Mouse (Mus musculus): Measurements from ENCODE around the gene Plekha7. TPM values are rescaled to one million over a fixed set of nuclear protein-coding genes. Genes with fewer than 3 reads are reported as not detected.

Gene Plekha7
- polyA plus RNA-seq, 1 experiment from 2014 or later: 9.2 TPM

- 0 out of 2 replicates have a peak overlapping the region, but pooled peaks have one; percentile 8 for H3K9ac ChIP-seq (ENCODE audit: low read depth, low read length)
- H3K4me2 ChIP-seq (ENCODE audit: low read depth, low read length): peak overlapping the region; percentile 38
- no peak overlapping the region; the same call in 1 of the 2 replicates for H3K27ac ChIP-seq (replicated peaks; ENCODE audit: low read depth, low read length)
- no peaks in the 10 kb centered on the region for H3K36me3 ChIP-seq (ENCODE audit: control insufficient read depth, insufficient read depth, low read length)
- H3K4me3 ChIP-seq (ENCODE audit: low read depth, low read length): peak overlapping the region; percentile 18; the same call in 1 of the 2 replicates
- peaks cover 11% of the 10 kb centered on the region for H3K4me1 ChIP-seq (ENCODE audit: control insufficient read depth, insufficient read depth, low read length)
- ATAC-seq (ENCODE audit: low read depth): peak; percentile 80
- no peaks in the 10 kb centered on the region for H3K9me3 ChIP-seq (ENCODE audit: control insufficient read depth, low read length)
- H3K27me3 ChIP-seq (replicated peaks; ENCODE audit: control insufficient read depth, insufficient read depth, low read length): no peaks in the 10 kb centered on the region
- WGBS: 18% methylated on average over 7 of the region's 7 CpGs
- peak; percentile 74 for DNase-seq (ENCODE audit: low spot score)
These were observed 109.8 kb downstream of the Plekha7 start for GRCm38 (mm10) chr7:116198407-116198806.

DNA sequence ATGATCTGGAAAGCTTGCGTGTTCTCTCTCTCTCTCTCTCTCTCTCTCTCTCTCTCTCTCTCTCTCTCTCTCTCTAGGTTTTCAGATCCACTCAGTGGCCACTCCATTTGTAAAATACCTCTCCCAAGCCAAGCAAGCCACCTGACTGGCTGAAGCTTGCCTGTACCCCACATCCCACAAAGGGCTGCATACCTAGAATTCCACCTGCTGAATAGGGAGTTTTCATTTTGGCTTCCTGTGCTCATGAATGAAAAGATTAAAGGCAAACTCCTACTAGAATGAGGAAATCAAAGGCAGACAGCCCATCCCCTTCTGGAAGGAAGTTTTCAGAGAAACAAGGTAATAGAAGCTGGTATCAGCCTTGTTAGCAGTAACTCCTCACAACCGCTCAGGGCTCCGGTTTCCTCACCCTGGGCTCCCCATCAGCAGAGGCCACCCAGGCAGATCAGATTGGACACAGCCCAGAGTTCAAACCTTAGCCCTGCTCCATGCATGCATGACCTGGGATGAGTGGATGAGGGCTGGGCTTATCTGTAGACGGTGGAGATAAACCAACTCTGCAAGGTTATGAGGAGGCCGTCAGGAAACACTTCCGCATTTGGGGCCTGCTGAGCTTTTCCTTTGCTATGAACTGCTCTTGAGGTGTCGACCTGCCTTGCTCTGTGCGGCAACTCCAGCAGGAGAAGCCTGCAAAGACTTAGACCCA lies 111.0 kb downstream of the Plekha7 start:
- Histone ChIP-seq H3K4me2 (ENCODE audit: low read depth, low read length) (peak overlapping the region; percentile 38), H3K9me3 (ENCODE audit: control insufficient read depth, low read length) (no peaks in the 10 kb centered on the region), H3K36me3 (ENCODE audit: control insufficient read depth, insufficient read depth, low read length) (no peaks in the 10 kb centered on the region), H3K4me1 (ENCODE audit: control insufficient read depth, insufficient read depth, low read length) (peaks cover 11% of the 10 kb centered on the region), H3K4me3 (ENCODE audit: low read depth, low read length) (no peak overlapping the region), H3K27ac (replicated peaks; ENCODE audit: low read depth, low read length) (no peak overlapping the region), H3K27me3 (replicated peaks; ENCODE audit: control insufficient read depth, insufficient read depth, low read length) (no peaks in the 10 kb centered on the region), H3K9ac (ENCODE audit: low read depth, low read length) (no peak overlapping the region)
- 63% methylated on average over 8 of the region's 8 CpGs for WGBS
- DNase-seq (ENCODE audit: low spot score) (peak; percentile 57), ATAC-seq (ENCODE audit: low read depth) (peak; percentile 51; the same call in 1 of the 2 replicates)

GRCm38 (mm10) chr7:116194996-116195395 lies 113.2 kb downstream of the Plekha7 start:
- Histone ChIP-seq H3K27me3 (replicated peaks; ENCODE audit: control insufficient read depth, insufficient read depth, low read length) (no peaks in the 10 kb centered on the region), H3K9ac (ENCODE audit: low read depth, low read length) (no peak overlapping the region), H3K36me3 (ENCODE audit: control insufficient read depth, insufficient read depth, low read length) (no peaks in the 10 kb centered on the region), H3K4me2 (ENCODE audit: low read depth, low read length) (no peak overlapping the region), H3K4me3 (ENCODE audit: low read depth, low read length) (no peak overlapping the region), H3K4me1 (ENCODE audit: control insufficient read depth, insufficient read depth, low read length) (peaks cover 18% of the 10 kb centered on the region), H3K27ac (replicated peaks; ENCODE audit: low read depth, low read length) (no peak overlapping the region), H3K9me3 (ENCODE audit: control insufficient read depth, low read length) (no peaks in the 10 kb centered on the region)
- DNase-seq (ENCODE audit: low spot score): no peak
- WGBS: 70% methylated on average over 7 of the region's 7 CpGs
- ATAC-seq (ENCODE audit: low read depth): no peak

DNA sequence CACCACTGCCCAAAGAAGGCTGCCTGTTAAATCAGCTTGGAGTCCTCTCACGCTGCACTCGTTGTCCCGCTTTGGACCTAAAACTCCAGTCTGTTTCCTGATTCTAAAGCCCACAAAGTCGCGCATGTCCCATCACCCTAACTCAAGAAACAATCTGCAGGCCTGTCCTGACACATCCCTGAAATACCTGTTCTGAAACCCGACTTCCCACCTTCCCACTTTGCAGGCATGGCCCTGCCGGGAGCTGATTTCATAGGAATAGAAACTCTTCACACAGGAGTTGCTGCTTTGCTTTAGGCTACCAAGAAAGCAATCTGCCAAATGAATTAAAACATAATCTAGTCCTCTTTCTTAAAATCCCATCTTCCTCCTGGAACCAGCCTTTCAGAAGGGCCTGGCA lies 115.2 kb downstream of the Plekha7 start:
- H3K27me3 ChIP-seq (replicated peaks; ENCODE audit: control insufficient read depth, insufficient read depth, low read length): no peaks in the 10 kb centered on the region
- ATAC-seq (ENCODE audit: low read depth): 0 out of 2 replicates have a peak, but pooled peaks have one; percentile 16
- H3K9ac ChIP-seq (ENCODE audit: low read depth, low read length): no peak overlapping the region
- H3K4me1 ChIP-seq (ENCODE audit: control insufficient read depth, insufficient read depth, low read length): peaks cover 16% of the 10 kb centered on the region
- H3K27ac ChIP-seq (replicated peaks; ENCODE audit: low read depth, low read length): peak overlapping the region; percentile 69
- H3K36me3 ChIP-seq (ENCODE audit: control insufficient read depth, insufficient read depth, low read length): no peaks in the 10 kb centered on the region
- 0 out of 2 replicates have a peak overlapping the region, but pooled peaks have one; percentile 14 for H3K4me2 ChIP-seq (ENCODE audit: low read depth, low read length)
- no peak overlapping the region for H3K4me3 ChIP-seq (ENCODE audit: low read depth, low read length)
- no peaks in the 10 kb centered on the region for H3K9me3 ChIP-seq (ENCODE audit: control insufficient read depth, low read length)
- DNase-seq (ENCODE audit: low spot score): peak; percentile 81
- 77% methylated on average over 7 of the region's 7 CpGs for WGBS

GRCm38 (mm10) chr7:116192096-116192595 lies 116.0 kb downstream of the Plekha7 start:
- Histone ChIP-seq H3K27ac (replicated peaks; ENCODE audit: low read depth, low read length) (peak overlapping the region; percentile 69; the same call in 1 of the 2 replicates), H3K27me3 (replicated peaks; ENCODE audit: control insufficient read depth, insufficient read depth, low read length) (no peaks in the 10 kb centered on the region), H3K4me3 (ENCODE audit: low read depth, low read length) (no peak overlapping the region), H3K36me3 (ENCODE audit: control insufficient read depth, insufficient read depth, low read length) (no peaks in the 10 kb centered on the region), H3K9ac (ENCODE audit: low read depth, low read length) (no peak overlapping the region), H3K4me2 (ENCODE audit: low read depth, low read length) (no peak overlapping the region), H3K4me1 (ENCODE audit: control insufficient read depth, insufficient read depth, low read length) (peaks cover 11% of the 10 kb centered on the region), H3K9me3 (ENCODE audit: control insufficient read depth, low read length) (no peaks in the 10 kb centered on the region)
- ATAC-seq (ENCODE audit: low read depth) (no peak), DNase-seq (ENCODE audit: low spot score) (no peak)
- 59% methylated on average over 4 of the region's 4 CpGs for WGBS

GRCm38 (mm10) chr7:116191138-116191537 lies 117.0 kb downstream of the Plekha7 start:
- Histone ChIP-seq H3K4me2 (ENCODE audit: low read depth, low read length) (no peak overlapping the region), H3K27me3 (replicated peaks; ENCODE audit: control insufficient read depth, insufficient read depth, low read length) (no peaks in the 10 kb centered on the region), H3K36me3 (ENCODE audit: control insufficient read depth, insufficient read depth, low read length) (no peaks in the 10 kb centered on the region), H3K9ac (ENCODE audit: low read depth, low read length) (no peak overlapping the region), H3K4me1 (ENCODE audit: control insufficient read depth, insufficient read depth, low read length) (peaks cover 15% of the 10 kb centered on the region), H3K27ac (replicated peaks; ENCODE audit: low read depth, low read length) (peak overlapping the region; percentile 49), H3K4me3 (ENCODE audit: low read depth, low read length) (no peak overlapping the region), H3K9me3 (ENCODE audit: control insufficient read depth, low read length) (no peaks in the 10 kb centered on the region)
- ATAC-seq (ENCODE audit: low read depth): peak; percentile 88
- 21% methylated on average over 3 of the region's 3 CpGs for WGBS
- peak; percentile 88 for DNase-seq (ENCODE audit: low spot score)

DNA sequence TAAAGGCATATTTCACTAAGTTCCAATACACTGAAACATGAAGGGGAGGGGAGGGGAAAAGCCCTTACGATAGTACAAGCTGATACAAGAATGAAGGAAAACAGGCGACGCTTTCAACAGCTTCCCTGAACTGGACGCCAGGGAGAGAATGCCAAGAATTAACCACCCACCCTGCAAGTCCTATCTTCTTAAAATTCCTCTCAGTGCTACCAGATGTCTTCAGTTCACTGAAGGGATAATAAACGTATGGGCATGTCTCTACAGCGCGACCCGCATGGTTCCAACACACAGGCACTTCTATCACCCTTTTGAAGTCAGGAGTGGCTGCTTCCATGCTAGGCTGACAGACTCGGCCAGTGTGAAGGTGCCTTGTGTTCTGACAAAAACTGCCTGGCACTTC lies 118.5 kb downstream of the Plekha7 start:
- Histone ChIP-seq H3K9ac (ENCODE audit: low read depth, low read length) (no peak overlapping the region), H3K4me1 (ENCODE audit: control insufficient read depth, insufficient read depth, low read length) (peaks cover 21% of the 10 kb centered on the region), H3K27ac (replicated peaks; ENCODE audit: low read depth, low read length) (0 out of 2 replicates have a peak overlapping the region, but pooled peaks have one; percentile 35), H3K4me3 (ENCODE audit: low read depth, low read length) (no peak overlapping the region), H3K27me3 (replicated peaks; ENCODE audit: control insufficient read depth, insufficient read depth, low read length) (no peaks in the 10 kb centered on the region), H3K36me3 (ENCODE audit: control insufficient read depth, insufficient read depth, low read length) (no peaks in the 10 kb centered on the region), H3K9me3 (ENCODE audit: control insufficient read depth, low read length) (no peaks in the 10 kb centered on the region), H3K4me2 (ENCODE audit: low read depth, low read length) (no peak overlapping the region)
- ATAC-seq (ENCODE audit: low read depth): no peak; the same call in 1 of the 2 replicates
- peak; percentile 78 for DNase-seq (ENCODE audit: low spot score)
- WGBS: 35% methylated on average over 9 of the region's 9 CpGs

- peaks cover 28% of the 10 kb centered on the region for H3K4me1 ChIP-seq (ENCODE audit: control insufficient read depth, insufficient read depth, low read length)
- H3K4me3 ChIP-seq (ENCODE audit: low read depth, low read length): no peak overlapping the region
- H3K27ac ChIP-seq (replicated peaks; ENCODE audit: low read depth, low read length): no peak overlapping the region
- H3K9ac ChIP-seq (ENCODE audit: low read depth, low read length): no peak overlapping the region
- no peak for ATAC-seq (ENCODE audit: low read depth)
- no peaks in the 10 kb centered on the region for H3K9me3 ChIP-seq (ENCODE audit: control insufficient read depth, low read length)
- DNase-seq (ENCODE audit: low spot score): no peak
- H3K27me3 ChIP-seq (replicated peaks; ENCODE audit: control insufficient read depth, insufficient read depth, low read length): no peaks in the 10 kb centered on the region
- WGBS: 86% methylated on average over 5 of the region's 5 CpGs
- no peaks in the 10 kb centered on the region for H3K36me3 ChIP-seq (ENCODE audit: control insufficient read depth, insufficient read depth, low read length)
- H3K4me2 ChIP-seq (ENCODE audit: low read depth, low read length): no peak overlapping the region
These were observed 119.8 kb downstream of the Plekha7 start for GRCm38 (mm10) chr7:116188391-116188790.
